Mouse (Mus musculus): Measurements from ENCODE around the gene BC051142.

Gene BC051142

DNA sequence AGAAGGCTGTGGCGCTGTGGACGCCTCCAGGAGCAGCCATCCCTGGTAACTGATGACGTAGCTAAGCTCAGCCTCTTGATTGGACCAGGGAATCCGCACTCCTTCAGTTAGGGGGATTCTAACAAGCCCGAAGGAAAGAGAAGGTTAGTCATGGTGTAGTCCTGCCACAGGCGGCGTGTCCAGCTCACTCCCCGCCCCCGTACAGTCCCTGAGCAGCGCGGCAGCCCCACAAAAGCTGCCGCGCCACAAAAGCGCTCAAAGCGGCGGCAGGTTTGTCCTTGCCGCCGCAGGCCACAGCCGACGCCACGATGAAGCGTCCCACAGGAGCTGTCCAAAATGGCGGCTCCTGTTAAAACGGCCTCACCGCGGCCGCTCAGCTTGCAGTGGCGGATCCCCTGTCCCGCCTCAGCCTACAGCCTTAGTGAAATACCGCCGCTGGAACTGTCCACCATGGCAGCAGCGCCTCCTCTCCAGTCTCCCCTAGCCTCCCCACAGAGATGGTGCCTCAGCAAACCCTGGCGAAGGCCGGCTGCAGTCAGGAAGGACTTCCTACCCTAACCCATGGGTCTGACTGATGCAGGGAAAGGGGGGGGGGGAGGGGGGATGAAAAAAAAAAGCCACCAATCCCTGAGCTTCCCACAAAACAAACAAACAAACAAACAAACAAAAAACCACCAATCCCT, at the start of gene BC051142:
BC051142 (plus strand) TSS at position 110 of the 683 bp plus-strand sequence.
- in situ Hi-C loops (cut with MseI, MboI), result no loop called here

- in situ Hi-C loops (cut with MseI, MboI), result loop anchor here in 1 of 2 experiments (5.0 kb wide), 1 partner anchor 102 kb away; no protein-coding TSS in a partner anchor
These were observed 49.2 kb upstream of the BC051142 start for GRCm38 (mm10) chr17:34349429-34349828.

GRCm38 (mm10) chr17:34354539-34354938, 44.1 kb upstream of the BC051142 start, which contains the start of gene Btnl2:
TSS of gene Btnl2 (plus strand) at chr17:34354822.
- in situ Hi-C loops (cut with MseI, MboI), result no loop called here

DNA sequence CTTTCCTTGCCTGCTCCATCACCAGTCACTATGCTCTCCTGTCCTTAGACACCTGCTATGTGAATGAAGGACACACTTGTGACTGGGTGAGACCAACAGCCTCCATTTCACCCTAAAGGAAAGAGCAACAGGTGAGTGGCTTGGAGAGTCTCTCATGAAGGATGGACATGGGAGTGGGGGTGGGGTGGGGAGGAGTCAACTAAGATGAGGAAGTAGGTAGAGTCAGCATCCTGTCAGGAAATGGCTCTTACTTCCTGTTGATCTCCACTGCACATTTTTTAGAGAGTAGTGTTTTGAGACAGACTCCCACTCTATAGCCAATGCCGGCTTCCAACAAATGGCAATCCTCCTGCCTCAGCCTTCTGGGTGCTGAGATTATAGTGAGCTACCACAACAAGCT, 43.7 kb upstream of the BC051142 start:
- in situ Hi-C loops (cut with MseI, MboI), result no loop called here

DNA sequence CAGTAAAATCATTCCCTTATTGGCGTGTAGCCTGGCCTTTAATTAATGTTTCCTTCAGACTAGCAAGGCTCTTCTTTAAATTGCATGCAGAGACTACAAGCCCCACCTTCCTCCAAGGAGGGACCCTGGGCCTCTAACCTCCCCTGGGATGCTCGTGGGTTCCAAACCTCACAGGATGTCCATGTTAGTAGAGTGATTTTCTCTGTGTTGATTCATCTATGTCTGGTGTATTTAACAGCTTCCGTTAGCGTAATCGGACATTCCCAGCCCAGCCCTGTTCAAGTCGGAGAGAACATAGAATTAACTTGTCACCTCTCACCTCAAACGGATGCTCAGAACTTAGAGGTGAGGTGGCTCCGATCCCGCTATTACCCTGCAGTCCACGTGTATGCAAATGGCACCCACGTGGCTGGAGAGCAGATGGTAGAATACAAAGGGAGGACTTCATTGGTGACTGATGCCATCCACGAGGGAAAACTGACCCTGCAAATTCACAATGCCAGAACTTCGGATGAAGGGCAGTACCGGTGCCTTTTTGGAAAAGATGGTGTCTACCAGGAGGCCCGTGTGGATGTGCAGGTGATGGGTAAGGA, 35.6 kb upstream of the BC051142 start:
- in situ Hi-C loops (cut with MseI, MboI), result no loop called here

GRCm38 (mm10) chr17:34363676-34364310, 34.8 kb upstream of the BC051142 start:
- in situ Hi-C loops (cut with MseI, MboI), result no loop called here

GRCm38 (mm10) chr17:34365031-34365430, 33.6 kb upstream of the BC051142 start:
- in situ Hi-C loops (cut with MseI, MboI), result no loop called here

DNA sequence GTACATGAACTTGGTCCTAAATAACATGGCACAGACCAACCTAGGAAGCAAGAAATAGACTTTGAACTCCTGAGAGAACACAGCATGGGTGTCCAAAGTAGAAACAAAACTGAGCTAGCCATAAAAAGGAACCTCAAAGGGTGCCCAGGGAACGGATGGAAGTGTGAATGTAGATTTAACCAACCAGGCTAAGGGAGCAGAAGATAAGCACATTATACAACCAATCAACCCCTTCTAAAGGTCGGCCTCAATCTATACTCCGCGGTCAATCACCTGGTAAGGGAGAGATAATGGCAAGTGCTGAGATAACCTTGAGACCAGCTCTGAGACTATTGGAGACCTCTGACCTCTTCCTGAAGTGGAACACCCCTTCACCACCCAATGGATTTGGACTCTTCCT, 28.1 kb upstream of the BC051142 start:
- in situ Hi-C loops (cut with MseI, MboI), result no loop called here

DNA sequence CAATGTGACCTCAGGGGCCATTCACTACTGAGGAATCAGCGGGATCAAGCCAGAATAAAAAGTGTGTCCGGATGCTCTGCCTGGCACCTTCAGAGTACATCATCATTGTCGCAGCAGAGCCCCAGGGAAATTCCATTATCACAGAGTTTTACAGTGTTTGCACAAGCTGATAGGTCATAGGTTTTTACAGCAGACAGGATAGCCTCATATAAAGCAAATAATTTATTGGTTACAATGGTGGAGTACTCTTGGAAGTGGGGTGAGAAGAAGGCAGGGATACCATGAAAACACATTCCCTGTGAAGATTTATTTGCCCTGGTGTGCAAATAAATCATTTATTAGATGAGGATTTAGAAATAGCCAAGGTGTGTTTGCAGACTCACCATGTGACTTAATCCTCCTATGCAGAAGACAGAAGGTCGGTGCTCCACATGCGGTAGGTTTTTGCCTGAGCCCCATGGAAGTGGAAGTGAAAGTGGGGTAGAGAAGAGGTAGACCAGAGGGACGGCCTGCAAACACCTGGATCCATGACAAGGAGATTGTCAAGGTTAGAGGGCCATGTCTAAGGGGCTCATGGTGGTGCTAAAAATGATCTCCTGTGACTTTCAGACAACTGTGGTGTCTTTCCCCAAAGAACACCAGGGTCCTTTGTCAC, 25.4 kb upstream of the BC051142 start:
- in situ Hi-C loops (cut with MseI, MboI), result no loop called here

GRCm38 (mm10) chr17:34376847-34377246, 21.8 kb upstream of the BC051142 start, which contains the start of gene Btnl1:
TSS of gene Btnl1 (plus strand) at chr17:34377132.
- in situ Hi-C loops (cut with MseI, MboI), result no loop called here

- in situ Hi-C loops (cut with MseI, MboI), result no loop called here
These were observed 21.0 kb upstream of the BC051142 start for GRCm38 (mm10) chr17:34377450-34378209.

GRCm38 (mm10) chr17:34378716-34379115, 19.9 kb upstream of the BC051142 start:
- in situ Hi-C loops (cut with MseI, MboI), result no loop called here

DNA sequence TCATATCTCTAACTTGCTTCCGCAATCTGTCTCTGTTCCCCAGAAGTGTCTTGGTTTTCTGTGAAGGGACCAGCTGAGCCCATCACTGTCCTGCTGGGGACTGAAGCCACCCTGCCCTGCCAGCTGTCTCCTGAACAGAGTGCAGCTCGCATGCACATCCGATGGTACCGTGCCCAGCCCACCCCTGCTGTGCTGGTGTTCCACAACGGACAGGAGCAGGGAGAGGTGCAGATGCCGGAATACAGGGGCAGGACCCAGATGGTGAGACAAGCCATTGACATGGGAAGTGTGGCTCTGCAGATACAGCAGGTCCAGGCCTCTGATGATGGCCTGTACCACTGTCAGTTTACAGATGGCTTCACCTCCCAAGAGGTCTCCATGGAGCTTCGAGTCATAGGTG, 19.2 kb upstream of the BC051142 start:
- in situ Hi-C loops (cut with MseI, MboI), result no loop called here

DNA sequence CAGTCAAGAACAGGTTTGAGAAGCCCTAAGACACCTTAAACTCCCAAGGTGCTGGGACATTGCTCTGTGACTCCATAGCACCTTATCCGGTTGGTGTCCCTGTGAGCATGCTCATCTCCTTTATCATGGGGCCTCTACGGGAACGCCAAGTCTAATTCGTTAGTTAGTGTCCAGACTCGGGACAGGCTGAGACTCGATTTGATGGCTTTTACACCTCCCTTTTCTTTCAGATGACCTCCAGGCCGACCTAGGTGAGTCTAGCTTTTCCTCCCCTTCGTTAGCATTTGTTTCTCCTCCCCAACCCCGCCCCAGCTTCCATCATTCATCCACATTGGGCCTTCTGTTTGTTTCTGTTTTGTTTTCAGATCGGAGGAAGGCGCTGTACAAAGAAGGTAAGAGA, 16.7 kb upstream of the BC051142 start:
- in situ Hi-C loops (cut with MseI, MboI), result no loop called here

DNA sequence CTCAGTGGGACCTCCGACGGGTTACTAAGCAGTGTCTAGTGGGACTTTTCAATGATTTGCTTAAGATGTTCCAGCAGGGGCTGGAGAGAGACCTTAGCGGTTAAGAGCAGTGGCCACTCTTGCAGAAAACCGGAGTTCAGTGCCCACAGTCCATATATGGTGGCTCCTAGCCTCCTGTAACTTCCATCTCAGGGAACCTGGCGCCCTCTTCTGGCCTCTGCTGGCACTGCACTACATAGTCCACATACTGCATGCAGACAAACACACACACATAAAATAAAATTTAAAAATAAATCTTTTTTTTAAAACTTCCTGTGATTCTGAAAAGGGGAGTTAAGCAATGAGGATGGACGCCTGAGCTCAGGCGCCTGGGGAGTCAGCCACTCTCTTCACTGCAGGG, 15.4 kb upstream of the BC051142 start:
- in situ Hi-C loops (cut with MseI, MboI), result no loop called here

DNA sequence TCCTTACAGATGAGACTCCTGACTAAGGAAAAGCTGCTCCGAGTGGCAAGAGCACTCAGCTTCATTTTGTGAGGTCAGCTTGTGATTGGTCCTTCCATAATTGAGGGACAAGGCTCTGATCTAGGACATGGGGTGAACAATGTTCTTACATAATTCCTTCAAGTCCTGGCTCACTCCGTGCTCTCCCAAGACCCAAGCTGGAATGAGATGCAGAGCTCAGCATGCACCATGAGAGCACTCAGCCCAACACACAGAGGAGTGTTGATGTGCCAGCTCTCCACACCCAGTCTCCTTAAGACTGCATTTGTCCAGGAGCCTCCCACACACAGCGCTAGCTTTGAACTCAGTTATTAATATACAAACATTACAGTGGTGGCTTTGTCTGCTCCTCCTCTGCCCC, 13.9 kb upstream of the BC051142 start:
- in situ Hi-C loops (cut with MseI, MboI), result no loop called here

GRCm38 (mm10) chr17:34386656-34387055, 12.0 kb upstream of the BC051142 start:
- in situ Hi-C loops (cut with MseI, MboI), result no loop called here

DNA sequence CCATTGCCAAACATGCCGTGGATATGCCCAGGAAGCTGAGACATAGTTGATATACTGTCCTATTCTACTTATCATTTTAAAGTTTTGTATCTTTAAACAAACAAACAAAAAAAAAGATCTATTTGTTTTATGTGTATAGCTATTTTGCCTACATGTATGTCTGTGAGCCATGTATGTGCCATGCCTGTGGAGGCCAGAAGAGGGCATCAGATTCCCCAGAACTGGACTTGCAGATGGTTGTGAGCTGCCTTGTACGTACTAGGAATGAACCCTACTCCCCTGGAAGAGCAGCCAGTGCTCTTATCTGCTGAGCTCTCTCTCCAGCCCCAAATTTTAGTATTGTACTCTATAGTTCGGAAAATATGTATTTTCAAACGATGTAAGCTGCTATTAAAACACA, 10.1 kb upstream of the BC051142 start:
- in situ Hi-C loops (cut with MseI, MboI), result no loop called here

GRCm38 (mm10) chr17:34391507-34391906, 7.1 kb upstream of the BC051142 start:
- in situ Hi-C loops (cut with MseI, MboI), result no loop called here

DNA sequence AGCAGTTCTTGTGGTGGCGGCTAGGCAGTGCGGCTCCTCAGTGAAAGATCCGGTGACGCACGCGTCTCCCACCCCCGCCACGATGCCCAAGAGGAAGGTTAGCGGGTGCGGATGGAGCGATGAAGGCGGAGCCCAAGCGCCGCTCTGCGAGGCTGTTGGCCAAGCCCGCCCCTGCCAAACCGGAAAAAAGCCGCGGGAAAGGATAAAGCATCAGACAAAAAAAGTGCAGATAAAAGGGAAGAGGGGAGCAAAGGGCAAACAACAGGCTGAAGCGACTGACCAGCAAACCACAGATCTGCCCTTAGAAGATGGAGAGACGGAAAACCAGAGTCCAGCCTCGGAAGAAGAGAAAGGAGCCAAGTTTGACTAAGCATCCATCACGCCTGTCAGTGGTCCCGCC, 6.3 kb upstream of the BC051142 start:
- in situ Hi-C loops (cut with MseI, MboI), result no loop called here

DNA sequence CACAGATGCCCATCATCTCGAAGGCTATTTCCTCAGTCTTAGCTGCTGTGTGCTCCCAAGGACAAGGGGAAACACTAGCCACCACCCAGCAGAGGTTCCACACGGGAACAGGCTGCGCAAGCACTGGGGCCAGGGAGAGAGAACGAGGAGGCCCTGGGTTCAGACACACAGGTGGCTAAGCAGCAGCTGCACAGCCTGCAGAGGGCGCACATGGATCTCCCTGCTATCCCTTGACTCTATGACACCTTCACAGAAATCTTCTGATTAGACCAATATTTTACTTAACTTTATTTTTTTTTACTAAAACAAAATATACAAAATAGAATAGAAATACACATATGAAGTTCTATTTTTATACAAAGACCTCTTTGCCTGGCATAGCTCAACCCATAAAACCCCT, 1.3 kb upstream of the BC051142 start:
- in situ Hi-C loops (cut with MseI, MboI), result no loop called here

All from mouse trophoblast stem cell (cell line).